Mouse (Mus musculus): Measurements from ENCODE around the gene Plppr4. TPM values are rescaled to one million over a fixed set of nuclear protein-coding genes. Genes with fewer than 3 reads are reported as not detected.

The Plppr4 gene
- total and polyA plus RNA-seq, 3 experiments: not detected

DNA sequence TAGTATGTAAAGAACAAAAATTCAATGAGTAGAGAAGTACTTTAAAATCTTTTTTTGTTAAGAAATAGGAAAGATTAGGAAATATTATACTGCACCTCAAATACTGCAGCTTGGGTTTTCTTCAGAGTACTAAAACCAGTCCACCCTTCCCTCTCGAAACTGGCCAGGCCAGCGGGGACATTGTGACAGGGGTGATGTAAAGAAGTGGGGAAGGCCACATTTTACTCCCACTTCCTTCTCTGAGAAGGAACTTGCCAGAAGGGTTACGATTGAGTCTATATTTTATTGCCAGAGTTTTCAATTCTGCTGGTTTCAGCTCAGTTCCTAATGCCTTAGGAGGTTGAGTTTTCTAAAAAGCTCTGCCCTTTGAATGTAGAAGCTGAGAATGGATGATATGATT lies 41.0 kb downstream of the Plppr4 start:
- Histone ChIP-seq H3K27me3 (ENCODE audit: control insufficient read depth in 1 of 2, insufficient read depth in 2 of 2, low read length in 2 of 2) (no peaks in the 10 kb centered on the region), H3K27ac (ENCODE audit: control insufficient read depth, low read depth, low read length) (no peak overlapping the region), H3K79me2 (ENCODE audit: control insufficient read depth, insufficient read depth, low read length, poor library complexity) (no peaks in the 10 kb centered on the region), H3K9me3 (replicated peaks; ENCODE audit: insufficient read depth, low read length) (no peaks in the 10 kb centered on the region), H3K36me3 (ENCODE audit: control insufficient read depth in 1 of 2, insufficient read depth in 2 of 2, low read length in 2 of 2) (no peaks in the 10 kb centered on the region), H3K4me3 (ENCODE audit: control insufficient read depth in 1 of 2, insufficient read depth in 1 of 2, low read depth in 2 of 2, low read length in 2 of 2) (no peak overlapping the region), H3K4me1 (ENCODE audit: control insufficient read depth in 1 of 2, insufficient read depth in 2 of 2, low read length in 2 of 2) (no peaks in the 10 kb centered on the region), H3K9ac (ENCODE audit: control insufficient read depth, low read depth, low read length, poor library complexity, severe bottlenecking) (no peak overlapping the region)
- TF ChIP-seq SMC3 (IDR thresholded peaks at IDR 0.05; ENCODE audit: low read depth, low read length): no peak
- DNase-seq (ENCODE audit: low read depth, low spot score): no peak

DNA sequence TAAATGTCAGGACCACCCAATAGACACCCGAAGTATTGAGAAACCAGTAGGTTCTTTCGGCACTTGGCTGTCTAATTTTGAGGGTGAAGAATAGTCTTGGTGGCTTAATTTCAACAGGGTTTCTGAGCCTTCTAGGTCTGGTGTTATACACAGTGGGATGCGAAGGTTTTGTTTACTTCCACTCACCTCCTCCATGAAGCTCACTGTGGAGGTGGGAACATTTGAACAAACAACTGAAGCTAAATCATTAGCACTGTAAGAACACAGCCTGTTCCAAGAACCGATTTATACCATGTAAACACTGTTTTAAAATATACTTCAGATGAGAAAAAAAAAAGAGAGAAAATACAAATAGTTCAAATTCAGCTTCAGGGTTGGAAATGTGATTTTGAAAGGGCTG lies 47.3 kb downstream of the Plppr4 start:
- Histone ChIP-seq H3K9ac (ENCODE audit: control insufficient read depth, low read depth, low read length, poor library complexity, severe bottlenecking) (no peak overlapping the region), H3K9me3 (replicated peaks; ENCODE audit: insufficient read depth, low read length) (no peaks in the 10 kb centered on the region), H3K4me3 (ENCODE audit: control insufficient read depth in 1 of 2, insufficient read depth in 1 of 2, low read depth in 2 of 2, low read length in 2 of 2) (no peak overlapping the region), H3K4me1 (ENCODE audit: control insufficient read depth in 1 of 2, insufficient read depth in 2 of 2, low read length in 2 of 2) (no peaks in the 10 kb centered on the region), H3K36me3 (ENCODE audit: control insufficient read depth in 1 of 2, insufficient read depth in 2 of 2, low read length in 2 of 2) (no peaks in the 10 kb centered on the region), H3K27me3 (ENCODE audit: control insufficient read depth in 1 of 2, insufficient read depth in 2 of 2, low read length in 2 of 2) (no peaks in the 10 kb centered on the region), H3K27ac (ENCODE audit: control insufficient read depth, low read depth, low read length) (no peak overlapping the region), H3K79me2 (ENCODE audit: control insufficient read depth, insufficient read depth, low read length, poor library complexity) (no peaks in the 10 kb centered on the region)
- DNase-seq (ENCODE audit: low read depth, low spot score): no peak
- TF ChIP-seq POLR2AphosphoS2 (IDR thresholded peaks at IDR 0.05; ENCODE audit: low read length) (no peak), JUND (IDR thresholded peaks at IDR 0.05; ENCODE audit: low read depth, low read length) (no peak), TAL1 (IDR thresholded peaks at IDR 0.05; ENCODE audit: low read length) (no peak), SMC3 (IDR thresholded peaks at IDR 0.05; ENCODE audit: low read depth, low read length) (no peak), KAT2A (conservative IDR thresholded peaks at IDR 0.05; ENCODE audit: low read depth, low read length) (no peak), SIN3A (IDR thresholded peaks at IDR 0.05; ENCODE audit: low read length) (no peak), EP300 (IDR thresholded peaks at IDR 0.05; ENCODE audit: low read depth in 1 of 2, low read length in 2 of 2) (no peak), ZMIZ1 (IDR thresholded peaks at IDR 0.05; ENCODE audit: low read depth, low read length) (no peak), TBP (IDR thresholded peaks at IDR 0.05; ENCODE audit: low read depth, low read length) (no peak), ELF1 (IDR thresholded peaks at IDR 0.05; ENCODE audit: low read depth, low read length) (no peak), CHD1 (IDR thresholded peaks at IDR 0.05; ENCODE audit: low read depth, low read length) (no peak), BHLHE40 (IDR thresholded peaks at IDR 0.05; ENCODE audit: borderline replicate concordance, low read depth, low read length) (no peak), MXI1 (IDR thresholded peaks at IDR 0.05; ENCODE audit: low read depth, low read length) (no peak), UBTF (IDR thresholded peaks at IDR 0.05; ENCODE audit: borderline replicate concordance, insufficient read depth, low read depth, low read length) (no peak), MAX (IDR thresholded peaks at IDR 0.05; ENCODE audit: low read length) (no peak), CTCF (IDR thresholded peaks at IDR 0.05 in 2 of 3, conservative IDR thresholded peaks at IDR 0.05 in 1 of 3; ENCODE audit: control insufficient read depth in 1 of 3, insufficient read depth in 1 of 3, low read depth in 2 of 3, low read length in 3 of 3, poor library complexity in 1 of 3, severe bottlenecking in 1 of 3) (no peak), MYC (IDR thresholded peaks at IDR 0.05; ENCODE audit: low read depth, low read length) (no peak), MEF2A (IDR thresholded peaks at IDR 0.05; ENCODE audit: extremely low read depth, insufficient replicate concordance, low read depth, low read length, poor library complexity, severe bottlenecking) (no peak), GABPA (IDR thresholded peaks at IDR 0.05; ENCODE audit: low read depth, low read length) (no peak), MAFK (IDR thresholded peaks at IDR 0.05; ENCODE audit: borderline replicate concordance, low read depth, low read length) (no peak)

Measured in MEL (cell line).